Mouse (Mus musculus) natural killer cell, adult 2 months (primary cell): ENCODE data around the gene Umod.

Source experiments
- DNase-seq, 2 experiments: peaks; one replicate each; pipeline ENCODE4 v3.0.0; 2022; ENCODE audit warnings: low spot score in 2 of 2

Umod gene

DNA sequence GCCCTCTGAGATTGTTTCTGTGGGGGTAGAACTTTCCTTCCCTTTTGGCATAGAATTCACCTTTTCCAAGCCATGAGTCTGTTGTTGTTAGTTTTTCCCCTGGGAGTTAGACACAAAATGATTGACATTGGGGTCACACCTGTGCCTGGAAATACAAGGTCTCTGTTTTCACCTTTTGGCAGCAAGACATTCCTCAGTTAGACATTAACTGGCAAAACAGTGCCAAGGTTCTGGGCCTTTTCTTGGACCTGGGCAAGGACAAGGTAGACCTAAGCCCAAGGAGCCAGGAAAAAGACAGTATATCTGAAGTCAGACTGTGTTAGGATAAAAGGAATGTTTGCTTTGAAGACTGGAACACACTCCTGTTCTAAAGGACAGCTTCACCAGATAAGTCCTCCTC lies at the start of gene Umod:
Gene Umod, minus strand, starts transcription at position 27 of the 400 bp plus-strand sequence.
- DNase-seq = no peak

DNA sequence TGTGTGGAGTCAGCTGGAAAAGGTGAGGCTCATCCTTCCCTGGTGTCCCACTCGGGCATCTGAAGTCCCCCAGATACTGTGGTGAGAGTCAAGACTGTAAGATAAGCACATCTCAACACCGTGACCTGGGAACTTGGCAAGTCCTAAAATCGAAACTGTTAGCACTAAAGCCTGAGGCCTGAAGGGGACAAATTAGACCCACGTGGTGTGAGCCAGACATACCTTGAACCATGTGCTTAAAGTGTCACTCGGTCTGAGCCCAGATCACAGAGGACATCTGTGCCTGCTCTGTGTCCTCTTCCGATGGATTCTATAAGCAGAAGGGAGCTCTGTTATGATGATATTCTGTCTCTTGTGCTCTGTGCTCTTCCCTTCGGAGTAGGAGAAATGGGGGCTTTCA lies 49.5 kb upstream of the Umod start:
- no peak for DNase-seq

DNA sequence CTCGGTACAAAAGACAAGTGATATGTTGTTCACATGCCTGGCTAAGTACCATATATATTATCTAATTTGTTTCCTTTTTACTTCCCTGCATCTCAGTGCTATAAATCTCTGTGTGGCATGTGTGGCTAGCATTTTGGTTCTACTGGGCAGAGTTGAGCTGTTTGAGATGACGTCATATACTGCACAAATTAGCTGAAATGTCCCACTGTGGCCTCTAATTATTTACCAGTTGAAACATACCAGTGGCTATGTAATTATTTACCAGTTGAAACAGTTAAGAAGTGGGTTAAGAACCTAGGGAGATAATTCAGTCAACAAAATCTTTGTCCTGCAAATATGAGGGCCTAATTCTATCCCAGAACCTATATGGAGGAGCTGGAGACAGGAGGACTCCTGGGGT lies 48.5 kb upstream of the Umod start:
- DNase-seq = no peak

- no peak for DNase-seq
Observed at GRCm38 (mm10) chr7:119527135-119527534, 48.1 kb upstream of the Umod start.

DNA sequence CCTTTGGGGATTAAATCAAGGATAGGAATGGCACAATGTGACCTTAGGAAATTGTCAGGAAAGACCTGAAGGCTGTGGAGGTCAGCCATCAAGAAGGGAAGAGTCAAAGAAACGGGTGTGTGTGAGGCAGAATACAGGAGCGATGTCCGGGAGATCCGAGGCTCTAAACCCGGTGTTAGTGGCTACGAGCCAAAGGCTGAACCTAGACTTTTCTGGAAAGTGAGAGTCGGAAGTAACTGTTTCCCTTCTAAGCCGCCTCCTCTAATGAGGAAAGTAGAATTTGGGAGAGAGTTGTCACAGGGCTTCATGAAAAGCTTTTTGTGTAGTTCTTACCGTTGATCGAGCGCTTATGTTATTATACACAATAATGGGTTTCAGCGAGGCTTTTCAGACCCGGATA lies 47.4 kb upstream of the Umod start:
- DNase-seq = no peak

GRCm38 (mm10) chr7:119525881-119526281 lies 46.8 kb upstream of the Umod start:
- DNase-seq = no peak

DNA sequence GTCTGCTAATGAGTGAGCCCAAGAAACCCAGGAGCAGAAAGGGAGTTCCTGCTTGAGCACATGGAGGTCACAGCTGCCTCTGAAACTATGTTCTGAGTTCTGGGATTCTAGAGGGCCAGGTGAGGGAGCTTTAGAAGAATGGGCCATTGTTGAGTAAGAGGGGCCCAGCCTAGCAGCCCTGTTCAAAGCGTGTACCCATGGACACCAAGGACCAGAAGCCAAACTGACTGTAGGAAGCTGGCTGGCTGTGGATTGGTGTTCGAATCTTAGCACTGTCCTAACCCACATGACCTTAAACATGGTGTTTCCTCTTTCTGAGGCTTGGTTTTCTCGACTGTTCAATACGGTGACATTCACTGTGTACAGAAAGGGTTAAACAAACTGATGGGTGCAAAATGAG lies 44.3 kb upstream of the Umod start, which contains the start of gene Pdilt:
Gene Pdilt, minus strand, starts transcription at position 101 of the 400 bp plus-strand sequence.
- DNase-seq = no peak

- no peak for DNase-seq
Observed at GRCm38 (mm10) chr7:119522385-119522784, 43.3 kb upstream of the Umod start.

DNA sequence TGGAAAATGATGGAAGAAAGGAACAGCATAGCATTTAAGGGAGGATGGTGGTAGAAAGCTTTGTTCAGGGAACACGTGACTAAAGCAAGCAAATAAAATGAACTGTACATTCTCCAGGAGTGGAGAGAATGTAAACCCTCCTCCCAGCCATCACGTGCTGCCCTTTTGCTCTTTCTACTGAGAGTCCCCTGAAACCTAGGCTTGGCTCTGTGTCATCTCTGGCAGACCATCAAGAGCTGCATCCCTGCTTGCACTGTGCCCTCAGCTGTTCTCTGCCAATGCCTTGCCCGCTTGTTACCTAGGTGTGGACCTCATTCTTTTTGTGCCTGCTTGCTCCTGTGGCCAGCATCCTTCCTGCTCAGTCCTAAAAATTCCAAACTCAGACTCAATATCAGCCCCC lies 42.7 kb upstream of the Umod start:
- DNase-seq = no peak

DNA sequence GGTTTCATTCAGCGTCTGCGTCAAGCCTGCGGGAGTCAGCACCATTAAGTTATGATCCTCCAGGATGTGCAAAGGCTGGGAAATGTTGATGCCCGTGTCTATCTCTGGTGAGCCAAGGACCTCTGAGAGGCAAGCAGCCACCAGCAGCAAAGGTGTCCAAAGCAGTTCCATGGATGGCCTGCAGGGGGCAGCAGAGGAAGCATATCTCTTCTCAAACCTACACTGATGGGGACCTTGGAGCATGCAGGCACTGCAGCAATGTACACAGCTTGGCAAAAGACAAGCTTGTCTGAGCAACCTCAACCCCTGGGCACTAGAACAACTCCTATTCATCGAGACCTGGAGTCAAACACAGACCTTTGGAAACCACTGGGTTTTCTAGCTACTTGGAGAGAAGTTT lies 40.6 kb upstream of the Umod start:
- DNase-seq = peak in 1 of 2 experiments; percentile 10

- no peak for DNase-seq
Observed at GRCm38 (mm10) chr7:119519163-119519562, 40.1 kb upstream of the Umod start, which contains the start of gene Acsm5. Gene Acsm5 (plus strand): TSS chr7:119519463.

GRCm38 (mm10) chr7:119516272-119516558 lies 37.1 kb upstream of the Umod start:
- no peak for DNase-seq

DNA sequence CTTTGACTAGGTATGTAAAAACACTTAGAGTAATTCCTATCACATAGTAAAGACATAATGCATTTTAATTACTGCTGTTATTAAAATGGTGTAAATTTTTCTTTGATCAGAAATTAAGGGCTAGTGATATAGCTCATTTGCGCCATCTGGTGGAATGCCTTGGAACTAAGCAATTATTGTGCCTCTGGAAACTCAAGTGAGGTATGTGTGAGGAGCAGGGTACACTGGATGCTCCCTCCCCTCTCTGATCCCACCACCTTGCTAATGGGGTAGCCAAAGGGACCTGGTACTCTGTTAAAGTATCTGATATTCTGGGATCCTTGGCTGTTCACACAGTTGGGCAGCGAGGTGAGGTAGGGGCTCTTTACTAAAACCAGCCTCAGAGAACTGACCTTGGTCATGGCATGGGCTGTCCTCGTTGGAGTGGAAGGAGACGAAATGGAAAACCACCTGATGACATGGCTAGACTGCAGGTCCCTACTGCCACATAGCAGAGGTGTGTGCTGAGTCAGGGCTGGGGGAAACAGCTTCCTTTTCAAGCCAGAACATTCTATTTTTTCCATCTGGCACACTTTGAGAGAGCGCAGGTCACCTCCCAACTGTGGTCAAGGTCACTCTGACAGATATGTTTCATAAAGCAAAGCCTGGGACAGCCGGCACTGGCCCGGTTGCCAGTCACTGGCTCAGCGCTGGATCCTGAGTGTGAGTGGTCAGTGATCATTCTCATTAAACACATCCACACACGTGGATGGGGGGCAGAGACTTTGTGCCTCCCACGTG lies 36.6 kb upstream of the Umod start:
- DNase-seq = peak in 1 of 2 experiments; percentile 2

DNA sequence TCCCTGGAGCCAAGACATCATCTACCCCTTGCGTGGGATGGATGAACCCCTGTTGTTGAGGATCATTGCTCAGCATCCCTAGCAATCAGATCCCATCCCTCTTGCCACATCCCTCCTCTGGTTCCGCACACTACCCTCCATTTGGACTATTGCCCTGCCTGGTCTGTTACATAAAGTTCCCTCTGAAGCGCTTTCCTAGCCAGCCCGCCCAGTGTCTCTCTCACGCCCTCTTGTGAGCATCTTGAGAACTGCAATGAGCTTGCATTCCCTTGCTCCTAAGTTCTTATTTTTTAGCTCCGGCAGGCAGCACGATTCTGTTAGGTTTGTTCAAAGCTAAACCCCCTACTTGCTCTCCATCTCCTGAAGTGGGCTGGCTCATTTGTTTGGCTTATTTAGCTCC lies 34.0 kb upstream of the Umod start:
- no peak for DNase-seq

- DNase-seq = no peak
Observed at GRCm38 (mm10) chr7:119511143-119511542, 32.1 kb upstream of the Umod start.

DNA sequence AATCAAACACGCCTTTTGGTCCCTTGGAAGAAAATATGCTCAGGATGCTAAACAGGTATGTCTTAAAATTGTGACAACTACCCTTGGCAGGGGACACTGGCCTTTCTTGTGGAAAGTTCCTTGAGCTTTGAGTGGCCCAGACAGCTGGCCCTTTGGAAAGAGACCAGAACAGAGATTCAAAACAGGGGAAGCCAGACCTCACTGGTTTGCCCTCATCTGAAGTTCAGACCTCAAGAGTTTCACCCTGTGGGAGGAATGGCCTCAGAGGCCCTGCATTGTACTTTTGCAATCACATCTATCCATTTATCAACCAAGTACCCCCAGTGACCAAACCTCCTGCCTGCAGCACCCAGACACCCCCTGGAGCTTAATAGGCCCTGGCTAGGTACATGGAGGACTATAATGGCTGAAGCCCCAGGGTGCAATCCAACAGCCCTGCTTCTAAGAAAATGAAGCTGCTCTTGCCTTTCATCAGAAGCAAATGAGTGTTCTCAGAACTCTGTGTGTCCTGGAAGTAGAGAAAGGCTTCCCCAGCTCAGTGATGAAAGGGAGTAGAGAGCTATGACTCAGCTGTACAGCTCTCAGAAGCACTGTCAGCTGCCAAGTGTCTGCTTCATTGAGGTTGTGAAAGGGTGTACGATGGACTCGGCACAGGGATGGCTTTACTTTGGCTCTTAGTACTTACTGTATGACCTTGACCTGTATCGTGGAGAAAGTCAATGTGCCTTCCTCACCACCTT lies 11.1 kb upstream of the Umod start:
- DNase-seq = no peak

- no peak for DNase-seq
Observed at GRCm38 (mm10) chr7:119486683-119487082, 7.6 kb upstream of the Umod start.

DNA sequence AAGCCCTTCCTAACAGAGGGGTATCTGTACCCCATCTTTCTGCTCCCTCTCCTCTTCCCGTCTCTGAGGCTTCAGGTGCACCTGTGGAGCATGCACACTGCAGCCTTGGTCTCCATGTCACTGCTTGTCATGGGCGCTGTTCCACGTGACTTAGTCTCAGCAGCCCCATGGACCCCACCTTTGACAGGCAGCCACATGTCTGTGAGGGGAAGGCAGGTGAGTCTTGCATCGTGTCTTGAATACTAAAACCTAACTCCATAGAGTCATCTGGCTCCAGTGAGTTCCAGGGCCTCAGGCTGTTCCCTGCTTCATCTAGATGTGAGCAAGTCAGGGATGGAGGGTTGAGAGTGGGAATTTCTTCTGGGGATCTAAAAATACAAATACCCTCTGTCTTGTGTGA lies 5.1 kb upstream of the Umod start:
- DNase-seq = no peak

- no peak for DNase-seq
Observed at GRCm38 (mm10) chr7:119476500-119477389, 2.3 kb downstream of the Umod start.

DNA sequence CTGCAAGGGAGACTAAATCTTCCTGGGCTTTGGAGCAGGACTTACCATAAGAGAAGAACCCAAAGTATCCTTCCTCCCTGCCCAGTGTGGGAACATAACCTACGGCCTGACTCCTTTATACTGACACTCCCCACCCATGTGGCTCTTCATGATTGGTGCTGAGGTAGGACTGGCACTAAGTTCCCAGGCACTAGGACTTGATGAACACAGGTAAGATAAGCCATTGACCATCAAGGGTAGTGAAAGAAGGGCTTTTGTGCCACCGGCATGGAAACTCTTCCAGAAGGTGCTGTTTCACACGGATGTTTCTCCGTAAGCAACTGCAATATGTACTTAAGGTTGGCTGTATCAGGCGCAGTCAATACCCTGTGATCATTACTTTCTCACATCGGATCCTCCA lies 19.9 kb downstream of the Umod start, which contains the start of gene Gp2:
Gene Gp2, minus strand, starts transcription at position 101 of the 400 bp plus-strand sequence.
- DNase-seq = no peak

DNA sequence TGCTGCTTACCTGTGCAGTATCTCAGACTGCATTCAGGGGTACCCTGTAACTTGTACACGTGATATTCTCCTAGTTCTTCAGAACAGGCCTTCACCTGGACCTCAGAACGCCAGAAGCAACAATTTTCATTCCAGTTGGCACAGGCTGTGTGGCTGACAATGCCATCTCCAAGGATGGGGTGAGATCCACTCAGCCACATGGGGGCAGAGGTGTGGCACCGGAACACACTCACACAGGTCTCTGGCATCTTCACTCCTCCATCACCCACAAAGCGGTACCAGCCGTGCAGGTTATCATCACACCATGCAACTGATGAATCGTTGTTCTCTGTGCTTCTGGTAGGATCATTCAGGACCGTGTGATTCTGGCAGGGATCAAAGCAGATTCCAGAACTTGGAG lies 24.9 kb downstream of the Umod start:
- DNase-seq = no peak

- no peak for DNase-seq
Observed at GRCm38 (mm10) chr7:119443849-119444248, 35.2 kb downstream of the Umod start.
